In genomic region chr9:51927680-51928079, GRCm38 (mm10) we compare ENCODE assay signal across 11 mouse cellular contexts. TPM values are rescaled to one million over a fixed set of nuclear protein-coding genes. Genes with fewer than 3 reads are reported as not detected.
DNase-seq lines count a peak whose midpoint lies in the region; ATAC-seq and TF ChIP-seq lines count a peak whose summit lies in the region.
"Had no signal": no experiment of that assay in that cellular context is flagged by ENCODE, and none has a peak within 500 bp of the region (broad histone marks: within the 10 kb centered on the region; RNA-seq: fewer than 3 reads in every experiment).

No protein-coding gene starts in this region.

- 77% methylated on average over 3 of the region's 3 CpGs for WGBS in hindbrain, embryonic 12.5 days
- WGBS in hindbrain, postnatal 0 days: 88% methylated on average over 3 of the region's 3 CpGs
- 76% methylated on average over 3 of the region's 3 CpGs for WGBS in midbrain, postnatal 0 days
- WGBS in midbrain, embryonic 10.5 days: 83% methylated on average over 3 of the region's 3 CpGs
- WGBS in limb, embryonic 10.5 days: 50% methylated on average over 3 of the region's 3 CpGs

- peaks cover 10% of the 10 kb centered on the region; the same call in 1 of the 2 replicates for H3K4me1 ChIP-seq in hindbrain, embryonic 12.5 days
- H3K4me1 ChIP-seq in hindbrain, postnatal 0 days (ENCODE audit: insufficient read depth, low read length): no peaks in the 10 kb centered on the region
- peaks cover 3% of the 10 kb centered on the region; the same call in 1 of the 2 replicates for H3K4me1 ChIP-seq in midbrain, postnatal 0 days (ENCODE audit: insufficient read depth, low read length)
- peaks cover 15% of the 10 kb centered on the region for H3K4me1 ChIP-seq in midbrain, embryonic 10.5 days
- peaks cover 19% of the 10 kb centered on the region for H3K4me1 ChIP-seq in limb, embryonic 10.5 days

- DNase-seq in hindbrain, postnatal 0 days (ENCODE audit: low spot score): no peak
- no peak for DNase-seq in midbrain, postnatal 0 days (ENCODE audit: low spot score)
- DNase-seq in midbrain, embryonic 10.5 days (ENCODE audit: low spot score): no peak
- DNase-seq in limb, embryonic 10.5 days (ENCODE audit: low spot score): peak; percentile 28
- DNase-seq in T-cell, adult 2 months (ENCODE audit: low spot score): no peak
- DNase-seq in spleen, postnatal 10 days (ENCODE audit: low spot score in 2 of 2): no peak
- DNase-seq: adrenal gland, postnatal 14 days; heart, postnatal 36 days; kidney, postnatal 10 days had no signal

- no peak overlapping the region for H3K9ac ChIP-seq in hindbrain, embryonic 12.5 days
- H3K9ac ChIP-seq in hindbrain, postnatal 0 days (replicated peaks; ENCODE audit: low read length): no peak overlapping the region
- H3K9ac ChIP-seq in midbrain, postnatal 0 days (replicated peaks; ENCODE audit: low read length, poor library complexity, severe bottlenecking): no peak overlapping the region; the same call in 1 of the 2 replicates
- H3K9ac ChIP-seq: liver, embryonic 14.5 days had no signal

- ATAC-seq in hindbrain, embryonic 12.5 days (ENCODE audit: low FRiP score): no peak
- no peak for ATAC-seq in hindbrain, postnatal 0 days
- ATAC-seq in midbrain, postnatal 0 days (ENCODE audit: low FRiP score): no peak

- no peaks in the 10 kb centered on the region for H3K9me3 ChIP-seq in hindbrain, embryonic 12.5 days (replicated peaks)
- no peaks in the 10 kb centered on the region for H3K9me3 ChIP-seq in hindbrain, postnatal 0 days (ENCODE audit: low read length)
- no peaks in the 10 kb centered on the region for H3K9me3 ChIP-seq in midbrain, postnatal 0 days (ENCODE audit: low read length)
- no peaks in the 10 kb centered on the region for H3K9me3 ChIP-seq in midbrain, embryonic 10.5 days (replicated peaks)
- H3K9me3 ChIP-seq in limb, embryonic 10.5 days (replicated peaks): no peaks in the 10 kb centered on the region

- H3K4me2 ChIP-seq in hindbrain, embryonic 12.5 days (replicated peaks): peak overlapping the region; percentile 11; the same call in 1 of the 2 replicates
- no peak overlapping the region for H3K4me2 ChIP-seq in hindbrain, postnatal 0 days (ENCODE audit: low read depth, low read length)
- peak overlapping the region; percentile 18; the same call in 1 of the 2 replicates for H3K4me2 ChIP-seq in midbrain, postnatal 0 days (ENCODE audit: low read depth, low read length, poor library complexity, severe bottlenecking)

- H3K36me3 ChIP-seq in hindbrain, embryonic 12.5 days: no peaks in the 10 kb centered on the region
- no peaks in the 10 kb centered on the region for H3K36me3 ChIP-seq in hindbrain, postnatal 0 days (ENCODE audit: insufficient read depth, low read length)
- H3K36me3 ChIP-seq in midbrain, postnatal 0 days (ENCODE audit: insufficient read depth, low read length): no peaks in the 10 kb centered on the region
- H3K36me3 ChIP-seq in midbrain, embryonic 10.5 days: no peaks in the 10 kb centered on the region
- H3K36me3 ChIP-seq in limb, embryonic 10.5 days: no peaks in the 10 kb centered on the region

- H3K4me3 ChIP-seq in hindbrain, embryonic 12.5 days: no peak overlapping the region
- H3K4me3 ChIP-seq in hindbrain, postnatal 0 days (ENCODE audit: low read length): no peak overlapping the region
- no peak overlapping the region for H3K4me3 ChIP-seq in midbrain, postnatal 0 days (ENCODE audit: low read depth, low read length)
- H3K4me3 ChIP-seq in midbrain, embryonic 10.5 days: no peak overlapping the region
- no peak overlapping the region for H3K4me3 ChIP-seq in limb, embryonic 10.5 days

- TF ChIP-seq CTCF in hindbrain, postnatal 0 days (IDR thresholded peaks at IDR 0.05; ENCODE audit: low read depth): no peak
- TF ChIP-seq CTCF in midbrain, postnatal 0 days (IDR thresholded peaks at IDR 0.05): no peak

- peak overlapping the region; percentile 30; the same call in 1 of the 2 replicates for H3K27ac ChIP-seq in hindbrain, embryonic 12.5 days
- H3K27ac ChIP-seq in hindbrain, postnatal 0 days: no peak overlapping the region
- peak overlapping the region; percentile 59 for H3K27ac ChIP-seq in midbrain, postnatal 0 days (ENCODE audit: low read depth, low read length)
- no peak overlapping the region for H3K27ac ChIP-seq in midbrain, embryonic 10.5 days (replicated peaks)
- H3K27ac ChIP-seq in limb, embryonic 10.5 days: peak overlapping the region; percentile 56; the same call in 1 of the 2 replicates
- H3K27ac ChIP-seq: liver, embryonic 14.5 days had no signal

- no peaks in the 10 kb centered on the region for H3K27me3 ChIP-seq in hindbrain, embryonic 12.5 days
- no peaks in the 10 kb centered on the region for H3K27me3 ChIP-seq in hindbrain, postnatal 0 days (ENCODE audit: insufficient read depth, low read length)
- H3K27me3 ChIP-seq in midbrain, postnatal 0 days (ENCODE audit: insufficient read depth, low read length): no peaks in the 10 kb centered on the region
- no peaks in the 10 kb centered on the region for H3K27me3 ChIP-seq in midbrain, embryonic 10.5 days (ENCODE audit: low read depth, poor library complexity, severe bottlenecking)
- no peaks in the 10 kb centered on the region for H3K27me3 ChIP-seq in limb, embryonic 10.5 days (ENCODE audit: low read depth, poor library complexity, severe bottlenecking)

RNA-seq across cellular contexts. Expression of gene Fdx1, which starts 35.7 kb away (rescaled TPM):
- 50.0 and 52.6 TPM in 2 replicates for polyA plus RNA-seq in hindbrain, embryonic 12.5 days (2016; fragmentation: Nextera tagmentation; extraction: Ambion mirVana)
- total RNA-seq in hindbrain, postnatal 0 days (2014; rRNA removed): 13.2 and 18.9 TPM in 2 replicates
- 47.6 and 50.7 TPM in 2 replicates for polyA plus RNA-seq in hindbrain, postnatal 0 days (2015; fragmentation: Nextera tagmentation; extraction: Ambion mirVana)
- 18.0 and 22.6 TPM in 2 replicates for total RNA-seq in midbrain, postnatal 0 days (2014; rRNA removed)
- polyA plus RNA-seq in midbrain, postnatal 0 days (2015; fragmentation: Nextera tagmentation; extraction: Ambion mirVana): 39.1 and 41.7 TPM in 2 replicates
- polyA plus RNA-seq in midbrain, embryonic 10.5 days (2016; fragmentation: Nextera tagmentation; extraction: Ambion mirVana): 46.8 and 49.4 TPM in 2 replicates
- 53.5 and 66.9 TPM in 2 replicates for polyA plus RNA-seq in limb, embryonic 10.5 days (2016; fragmentation: Nextera tagmentation; extraction: Ambion mirVana)

Comparison
In these comparisons a context has a peak if more than half of its experiments do, and no peak if none do; other contexts are left out.
1. H3K27ac ChIP-seq: peak in hindbrain, embryonic 12.5 days (single experiment), midbrain, postnatal 0 days (single experiment) and limb, embryonic 10.5 days (single experiment); none in hindbrain, postnatal 0 days (single experiment) and midbrain, embryonic 10.5 days (single experiment).